Mouse (Mus musculus): Measurements from ENCODE around the gene Ciita. TPM values are rescaled to one million over a fixed set of nuclear protein-coding genes. Genes with fewer than 3 reads are reported as not detected.

Gene Ciita
- polyA plus RNA-seq (2015; fragmentation: Illumina TruSeq; extraction: RNeasy Lipid Tissue Mini Kit (QIAGEN cat#74804); ENCODE audit: low read depth, low replicate concordance), result not detected

DNA sequence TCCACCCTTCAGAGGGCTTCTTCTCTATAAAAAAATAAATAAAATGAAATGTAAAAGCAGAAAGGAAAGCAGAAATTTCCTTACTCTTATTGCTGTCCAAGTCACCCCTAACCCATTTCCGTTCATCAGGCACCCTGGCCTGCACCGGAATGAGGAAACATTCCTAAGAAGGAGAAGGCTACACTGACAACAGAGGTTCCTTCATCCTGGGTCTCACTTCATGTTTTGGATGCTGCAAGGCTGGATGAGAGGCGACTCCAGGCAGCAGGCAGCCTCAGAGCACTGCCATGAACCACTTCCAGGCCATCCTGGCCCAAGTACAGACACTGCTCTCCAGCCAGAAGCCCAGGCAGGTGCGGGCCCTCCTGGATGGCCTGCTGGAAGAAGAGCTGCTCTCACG is at the start of gene Ciita:
Ciita (plus strand) TSS at position 203 of the 400 bp plus-strand sequence.

DNA sequence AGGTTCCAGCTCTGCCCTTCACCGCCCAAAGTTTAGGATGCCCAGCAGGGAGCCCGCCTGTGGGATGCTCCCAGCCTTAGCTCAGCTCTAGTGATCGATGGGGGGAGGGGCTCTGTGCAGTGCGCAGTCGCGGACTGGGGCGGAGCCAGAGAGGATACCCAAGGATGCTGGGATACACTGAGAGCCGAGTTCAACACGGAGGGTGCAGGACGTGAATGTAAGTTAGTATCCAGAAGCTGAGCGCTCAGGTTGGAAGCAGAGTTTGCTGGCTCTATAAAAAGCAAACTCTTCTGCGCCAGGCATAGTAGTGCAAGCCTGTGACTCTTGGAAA is 32.6 kb upstream of the Ciita start, which contains the start of gene Tvp23a:
Tvp23a (minus strand) TSS at position 99 of the 331 bp plus-strand sequence.

DNA sequence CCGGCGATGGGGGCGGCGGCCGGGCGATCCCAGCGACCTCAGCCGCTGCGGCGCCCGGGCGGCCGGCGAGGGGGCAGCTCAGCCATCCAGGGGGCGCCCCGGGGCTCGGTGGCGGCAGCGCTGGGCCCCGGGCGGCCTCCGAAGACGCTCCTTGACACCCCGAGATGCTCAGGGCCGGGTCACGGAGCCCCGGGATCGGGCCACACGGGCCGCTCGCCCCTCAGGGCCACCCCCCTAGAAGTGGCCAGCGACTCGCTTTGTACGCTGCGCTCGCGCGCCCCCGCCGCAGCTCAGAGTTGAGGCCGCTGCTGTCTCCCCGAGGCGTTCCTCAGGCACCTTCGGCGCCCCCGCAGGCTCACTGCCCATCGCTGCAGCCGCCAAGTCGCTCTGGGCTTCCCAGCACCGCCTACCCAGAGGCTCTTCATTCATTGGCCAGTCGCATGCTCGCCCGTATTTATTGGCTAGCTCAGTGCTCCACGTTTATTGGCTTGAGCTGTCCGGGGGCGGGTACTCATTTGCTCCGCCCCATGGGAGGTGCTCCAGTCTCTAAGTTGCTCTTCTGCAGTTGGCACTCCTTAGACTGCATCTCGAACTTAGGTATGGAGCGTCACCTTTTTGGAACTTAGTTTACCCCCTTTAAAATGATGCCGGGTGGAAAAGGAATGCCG is 63.0 kb downstream of the Ciita start, which contains the start of gene Dexi:
Dexi (minus strand) TSS at position 357 of the 668 bp plus-strand sequence.

DNA sequence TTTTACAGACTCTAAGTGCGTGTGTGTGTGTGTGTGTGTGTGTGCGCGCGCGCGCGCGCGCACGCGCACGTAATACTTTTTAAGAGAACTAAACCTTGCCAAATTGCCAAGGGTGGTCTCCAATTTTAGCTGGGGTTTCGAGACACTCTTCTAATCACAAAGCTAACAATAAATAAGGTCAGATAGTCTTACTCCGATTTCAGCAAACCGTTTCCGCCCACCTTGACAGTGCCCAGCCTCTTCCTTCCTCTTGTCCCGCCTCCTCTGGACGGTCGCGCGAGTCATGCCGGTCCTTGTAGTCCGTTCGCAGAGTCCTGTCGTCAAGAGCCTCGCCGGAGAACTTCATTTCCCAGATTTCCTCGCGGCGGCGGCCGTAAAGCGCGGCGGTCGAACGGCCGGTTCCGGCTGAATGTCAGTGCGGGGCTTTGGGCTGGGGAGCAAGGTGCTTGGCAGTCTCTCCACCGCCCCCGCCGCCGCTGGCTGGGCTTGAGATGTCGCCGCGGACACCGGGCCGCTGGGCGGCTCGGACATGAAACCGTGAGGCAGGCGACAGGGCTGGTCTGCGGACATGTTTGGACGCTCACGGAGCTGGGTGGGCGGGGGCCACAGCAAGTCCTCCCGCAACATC is 65.2 kb downstream of the Ciita start, which contains the start of gene Clec16a:
Clec16a (plus strand) TSS at position 345 of the 628 bp plus-strand sequence.

Other genes with a start within 250 kb of the Ciita start
- 19.5 TPM for gene Emp2, start 166.1 kb upstream of the Ciita start, polyA plus RNA-seq (2015; fragmentation: Illumina TruSeq; extraction: RNeasy Lipid Tissue Mini Kit (QIAGEN cat#74804); ENCODE audit: low read depth, low replicate concordance)
- gene Tekt5, start 84.6 kb upstream of the Ciita start, polyA plus RNA-seq (2015; fragmentation: Illumina TruSeq; extraction: RNeasy Lipid Tissue Mini Kit (QIAGEN cat#74804); ENCODE audit: low read depth, low replicate concordance), result 12.8 TPM
- gene Nubp1, start 68.1 kb upstream of the Ciita start, polyA plus RNA-seq (2015; fragmentation: Illumina TruSeq; extraction: RNeasy Lipid Tissue Mini Kit (QIAGEN cat#74804); ENCODE audit: low read depth, low replicate concordance), result 25.1 TPM
- 32.2 TPM for gene Tvp23a, start 32.7 kb upstream of the Ciita start, polyA plus RNA-seq (2015; fragmentation: Illumina TruSeq; extraction: RNeasy Lipid Tissue Mini Kit (QIAGEN cat#74804); ENCODE audit: low read depth, low replicate concordance)
- gene Dexi, start 63.0 kb downstream of the Ciita start, polyA plus RNA-seq (2015; fragmentation: Illumina TruSeq; extraction: RNeasy Lipid Tissue Mini Kit (QIAGEN cat#74804); ENCODE audit: low read depth, low replicate concordance), result 60.5 TPM
- gene Clec16a, start 65.3 kb downstream of the Ciita start, polyA plus RNA-seq (2015; fragmentation: Illumina TruSeq; extraction: RNeasy Lipid Tissue Mini Kit (QIAGEN cat#74804); ENCODE audit: low read depth, low replicate concordance), result 46.7 TPM

Measured in brain, adult 10 weeks (tissue).